Mouse (Mus musculus) hindbrain, embryonic 15.5 days (tissue): ENCODE results near the gene Cc2d1a. TPM values are rescaled to one million over a fixed set of nuclear protein-coding genes. Genes with fewer than 3 reads are reported as not detected.
A peak's percentile ranks its signal among the peaks of the same experiment; 100 is the strongest.

Experiments used
- ATAC-seq: fragments of 200-750 bp; cut with Nextera tagmentation; 2 replicates; pipeline ENCODE4 v1.8.0; 2017; ENCODE audit warnings: low read depth, moderate number of reproducible peaks, moderate TSS enrichment; ENCODE audit not compliant: low FRiP score
- H3K27ac ChIP-seq: fragments of 300-500 bp; sonication (generic); replicated peaks from 2 replicates; pipeline ENCODE4 v1.5.1; 2015; ENCODE audit warnings: mild to moderate bottlenecking, inconsistent platforms
- H3K27me3 ChIP-seq: fragments of 300-500 bp; sonication (generic); 2 replicates; pipeline ENCODE4 v1.6.1; 2015; ENCODE audit warnings: control low read depth, inconsistent platforms
- H3K36me3 ChIP-seq: fragments of 300-500 bp; sonication (generic); 2 replicates; pipeline ENCODE4 v1.6.1; 2015; ENCODE audit warnings: control low read depth, inconsistent platforms
- H3K4me1 ChIP-seq: fragments of 300-500 bp; sonication (generic); replicated peaks from 2 replicates; pipeline ENCODE4 v1.6.1; 2015; ENCODE audit warnings: control low read depth, inconsistent platforms
- H3K4me2 ChIP-seq: fragments of 300-500 bp; sonication (generic); 2 replicates; pipeline ENCODE4 v1.6.1; 2015; ENCODE audit warnings: moderate library complexity, mild to moderate bottlenecking, inconsistent platforms
- H3K4me3 ChIP-seq: fragments of 300-500 bp; sonication (generic); 2 replicates; pipeline ENCODE4 v1.5.1; 2015; ENCODE audit warnings: mild to moderate bottlenecking, inconsistent platforms
- H3K9ac ChIP-seq: fragments of 300-500 bp; sonication (generic); 2 replicates; pipeline ENCODE4 v1.6.1; 2015; ENCODE audit warnings: inconsistent platforms
- H3K9me3 ChIP-seq: fragments of 300-500 bp; sonication (generic); 2 replicates; pipeline ENCODE4 v1.6.1; 2016; ENCODE audit warnings: control low read depth, inconsistent platforms
- WGBS: fragments of 180-500 bp; shearing (Covaris S2); methylation state at CpG from one replicate; pipeline ENCODE4 v1.1.7; 2015; 5-methylcytosine and 5-hydroxymethylcytosine counted together
- polyA plus RNA-seq: library from polyadenylated mRNA; unstranded; fragments of >200 nt; fragmentation: Nextera tagmentation; extraction: Ambion mirVana; gene quantifications from 2 replicates; pipeline ENCODE4 v1.2.1, GENCODE M21; 2015

Cc2d1a gene
- polyA plus RNA-seq, 1 experiment from 2014 or later = 47.1 TPM

DNA sequence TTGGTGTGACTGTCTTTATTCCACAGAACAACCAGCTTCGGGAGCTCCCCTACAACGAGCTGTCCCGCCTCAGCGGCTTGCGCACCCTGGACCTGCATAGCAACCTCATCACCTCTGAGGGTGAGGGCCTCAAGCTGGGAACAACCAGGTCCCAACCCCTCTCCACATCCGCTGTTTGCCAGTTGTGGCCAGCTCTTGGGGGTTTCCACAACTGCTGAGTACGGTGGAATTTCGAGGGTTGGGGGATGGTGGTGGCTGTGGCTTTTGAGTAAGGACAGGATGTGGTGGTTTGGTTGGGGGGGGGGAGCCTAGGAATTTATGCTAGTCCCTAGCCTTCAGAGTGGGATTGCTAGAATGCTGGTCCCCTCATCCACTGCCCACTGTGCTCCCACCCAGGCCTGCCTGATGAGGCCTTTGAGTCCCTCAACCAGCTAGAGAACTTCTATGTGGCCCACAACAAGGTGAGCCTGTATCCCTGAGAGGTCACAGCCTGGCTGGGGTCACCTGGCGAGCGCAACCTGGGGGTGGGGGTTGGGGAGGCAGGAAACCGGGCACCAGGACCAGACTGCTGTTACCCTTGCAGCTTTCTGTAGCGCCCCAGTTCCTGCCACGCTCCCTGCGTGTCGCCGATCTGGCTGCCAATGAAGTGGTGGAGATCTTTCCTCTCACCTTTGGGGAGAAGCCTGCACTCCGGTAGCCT, 20.4 kb downstream of the Cc2d1a start:
- Histone ChIP-seq H3K36me3 (peaks cover 7% of the 10 kb centered on the region), H3K4me2 (no peak overlapping the region), H3K9ac (no peak overlapping the region), H3K4me3 (no peak overlapping the region), H3K27me3 (no peaks in the 10 kb centered on the region), H3K4me1 (no peaks in the 10 kb centered on the region; the same call in 1 of the 2 replicates), H3K9me3 (no peaks in the 10 kb centered on the region), H3K27ac (no peak overlapping the region)
- WGBS = 75% methylated on average over 17 of the region's 17 CpGs
- ATAC-seq = no peak

DNA sequence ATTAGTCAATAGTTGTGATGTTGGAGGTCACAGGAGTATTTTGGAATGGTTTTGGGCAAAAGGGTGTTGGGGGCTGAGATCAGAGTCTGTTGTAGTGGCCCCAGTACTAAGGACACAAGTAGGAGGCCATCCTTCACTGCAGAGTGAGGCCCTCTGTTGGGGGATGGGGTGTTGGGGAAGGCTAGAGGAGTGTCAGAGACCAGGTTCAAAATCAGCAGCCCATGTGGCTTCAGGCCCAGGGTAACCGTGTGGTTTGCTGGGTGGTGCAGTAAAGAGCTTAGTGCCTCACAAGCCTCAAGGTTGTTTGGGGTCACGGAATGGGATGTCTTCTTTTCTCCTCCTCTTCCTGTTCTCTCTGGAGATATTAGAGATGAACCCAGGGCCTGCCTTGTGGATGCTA, 21.0 kb downstream of the Cc2d1a start:
- H3K9ac ChIP-seq = no peak overlapping the region
- WGBS = 79% methylated on average over 2 of the region's 2 CpGs
- no peak overlapping the region for H3K4me3 ChIP-seq
- no peak overlapping the region for H3K4me2 ChIP-seq
- H3K4me1 ChIP-seq = no peaks in the 10 kb centered on the region; the same call in 1 of the 2 replicates
- H3K36me3 ChIP-seq = 0 out of 2 replicates have a peak, but pooled peaks cover 1% of the 10 kb centered on the region
- H3K27ac ChIP-seq = no peak overlapping the region
- no peak for ATAC-seq
- no peaks in the 10 kb centered on the region for H3K9me3 ChIP-seq
- no peaks in the 10 kb centered on the region for H3K27me3 ChIP-seq

DNA sequence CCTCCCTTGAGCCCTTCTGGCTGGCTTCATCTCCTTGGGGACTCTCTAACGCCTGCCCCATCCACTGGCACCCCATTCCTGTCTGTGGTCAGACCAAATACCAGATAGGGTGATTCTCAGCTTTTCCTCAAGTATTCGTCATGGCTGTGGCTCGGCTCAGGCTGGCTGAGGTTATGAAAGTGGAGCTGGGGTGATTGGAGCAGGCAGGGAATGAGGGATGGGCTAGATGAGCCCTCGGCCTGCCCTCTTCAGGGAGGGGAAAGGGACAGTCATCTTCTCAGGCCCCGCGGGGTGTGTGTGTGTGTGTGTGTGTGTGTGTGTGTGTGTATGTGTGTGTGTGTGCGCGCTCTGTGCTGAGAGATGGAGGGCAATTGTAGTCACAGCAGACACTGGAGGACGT, 22.1 kb downstream of the Cc2d1a start, which contains the start of gene Podnl1:
Podnl1 (plus strand) TSS at position 334 of the 400 bp plus-strand sequence.
- Histone ChIP-seq H3K4me1 (no peaks in the 10 kb centered on the region; the same call in 1 of the 2 replicates), H3K4me3 (no peak within 1 kb of the TSS), H3K27ac (no peak within 1 kb of the TSS), H3K36me3 (no peaks in the 10 kb centered on the region), H3K4me2 (no peak within 1 kb of the TSS), H3K27me3 (no peaks in the 10 kb centered on the region), H3K9me3 (no peaks in the 10 kb centered on the region), H3K9ac (no peak within 1 kb of the TSS)
- peak; percentile 28; the same call in 1 of the 2 replicates for ATAC-seq
- WGBS = 59% methylated on average over 8 of the region's 9 CpGs

DNA sequence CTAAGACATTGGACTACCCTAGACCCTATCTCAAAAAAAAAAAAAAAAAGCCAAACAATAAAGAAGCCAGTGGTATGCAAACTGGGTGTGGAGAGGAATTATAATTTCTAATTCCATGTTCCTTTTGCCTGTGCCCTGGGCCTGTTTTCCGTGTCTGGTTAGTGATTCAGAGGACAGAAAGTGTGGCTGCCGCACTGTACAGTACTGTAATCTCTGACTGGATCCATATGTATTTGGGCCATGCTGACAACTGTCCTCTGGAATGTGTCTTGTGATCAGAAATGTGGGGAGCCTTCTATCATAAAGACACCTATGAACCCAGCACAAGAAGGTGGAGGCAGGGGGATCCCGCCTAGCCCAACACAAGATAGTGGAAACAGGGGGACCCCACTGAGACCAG, 25.6 kb downstream of the Cc2d1a start:
- no peaks in the 10 kb centered on the region for H3K27me3 ChIP-seq
- no peak overlapping the region for H3K4me3 ChIP-seq
- H3K4me1 ChIP-seq = no peaks in the 10 kb centered on the region
- no peaks in the 10 kb centered on the region for H3K9me3 ChIP-seq
- no peak overlapping the region for H3K9ac ChIP-seq
- WGBS = 84% methylated on average over 3 of the region's 3 CpGs
- H3K27ac ChIP-seq = no peak overlapping the region
- no peak overlapping the region for H3K4me2 ChIP-seq
- ATAC-seq = no peak
- no peaks in the 10 kb centered on the region for H3K36me3 ChIP-seq

DNA sequence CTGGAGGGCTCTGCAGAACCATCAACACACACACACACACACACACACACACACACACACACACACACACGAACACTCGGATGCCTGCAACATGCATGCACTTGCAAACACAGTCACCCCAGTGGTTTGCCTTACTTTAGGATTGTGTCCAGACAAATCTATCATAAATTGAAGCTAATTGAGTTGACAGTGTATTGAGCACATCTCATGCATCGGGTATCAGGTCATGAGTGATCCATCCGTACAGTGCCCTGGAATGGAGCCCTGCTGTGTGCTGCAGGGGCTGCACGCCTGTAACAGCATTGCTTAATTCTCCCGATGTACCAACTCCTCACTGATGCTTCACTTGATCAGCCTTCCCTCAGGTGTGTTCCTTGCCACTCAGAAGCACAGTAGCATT, 32.1 kb downstream of the Cc2d1a start:
- 82% methylated on average over 6 of the region's 6 CpGs for WGBS
- H3K4me1 ChIP-seq = no peaks in the 10 kb centered on the region
- no peak for ATAC-seq
- H3K4me3 ChIP-seq = no peak overlapping the region
- H3K9me3 ChIP-seq = no peaks in the 10 kb centered on the region
- H3K27me3 ChIP-seq = no peaks in the 10 kb centered on the region
- H3K36me3 ChIP-seq = no peaks in the 10 kb centered on the region
- no peak overlapping the region for H3K4me2 ChIP-seq
- H3K9ac ChIP-seq = no peak overlapping the region
- no peak overlapping the region for H3K27ac ChIP-seq

DNA sequence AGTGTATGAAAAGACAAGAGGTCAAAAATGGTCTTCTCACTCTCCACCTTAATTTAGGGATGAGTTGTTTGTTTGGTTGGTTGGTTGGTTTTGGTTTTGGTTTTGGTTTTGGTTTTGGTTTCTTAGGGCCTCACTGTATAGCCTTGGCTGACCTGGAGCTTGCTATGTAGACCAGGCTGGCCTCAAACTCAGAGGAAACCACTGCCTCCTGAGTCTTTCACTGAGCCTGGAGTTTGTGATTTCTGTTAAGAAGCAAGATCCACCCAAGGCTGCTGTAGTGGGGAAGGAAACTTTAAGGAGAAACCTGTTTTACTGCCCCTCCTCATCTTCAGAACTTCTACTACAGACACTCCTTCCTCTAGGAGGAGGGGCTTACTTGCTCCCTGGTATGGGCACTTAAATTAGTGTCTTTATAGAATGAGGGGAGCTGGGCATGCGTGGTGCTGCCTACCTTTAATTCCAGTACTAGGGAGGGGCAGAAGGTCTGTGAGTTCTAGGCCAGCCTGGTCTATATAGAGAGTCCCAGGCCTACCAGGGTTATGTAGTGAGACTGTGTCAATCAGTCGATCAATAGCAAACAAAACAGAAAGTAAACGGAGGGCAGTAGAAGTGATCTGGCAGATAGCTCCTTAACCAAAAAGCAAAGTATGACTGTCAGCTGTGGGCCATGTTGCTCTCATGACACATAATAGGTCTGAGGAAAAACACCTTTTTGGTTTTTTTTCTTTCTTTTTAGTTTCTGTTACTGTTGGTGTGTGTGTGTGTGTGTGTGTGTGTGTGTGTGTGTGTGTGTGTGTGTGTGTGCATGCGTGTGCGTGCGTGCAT, 41.3 kb downstream of the Cc2d1a start:
- no peaks in the 10 kb centered on the region for H3K9me3 ChIP-seq
- H3K4me1 ChIP-seq = peaks cover 35% of the 10 kb centered on the region
- no peaks in the 10 kb centered on the region for H3K36me3 ChIP-seq
- H3K27me3 ChIP-seq = no peaks in the 10 kb centered on the region
- no peak overlapping the region for H3K4me3 ChIP-seq
- no peak overlapping the region for H3K4me2 ChIP-seq
- 97% methylated on average over 6 of the region's 6 CpGs for WGBS
- ATAC-seq = no peak
- no peak overlapping the region for H3K27ac ChIP-seq
- H3K9ac ChIP-seq = no peak overlapping the region

GRCm38 (mm10) chr8:84105676-84106075, 42.1 kb downstream of the Cc2d1a start:
- no peaks in the 10 kb centered on the region for H3K9me3 ChIP-seq
- no peak for ATAC-seq
- H3K27ac ChIP-seq = peak overlapping the region; percentile 84
- H3K36me3 ChIP-seq = no peaks in the 10 kb centered on the region
- H3K9ac ChIP-seq = peak overlapping the region; percentile 38; the same call in 1 of the 2 replicates
- WGBS = 75% methylated on average over 2 of the region's 2 CpGs
- peak overlapping the region; percentile 58 for H3K4me2 ChIP-seq
- no peak overlapping the region for H3K4me3 ChIP-seq
- peaks cover 39% of the 10 kb centered on the region for H3K4me1 ChIP-seq
- H3K27me3 ChIP-seq = no peaks in the 10 kb centered on the region

- H3K4me1 ChIP-seq = peaks cover 39% of the 10 kb centered on the region
- 6% methylated on average over 42 of the region's 42 CpGs for WGBS
- no peaks in the 10 kb centered on the region for H3K36me3 ChIP-seq
- H3K27me3 ChIP-seq = no peaks in the 10 kb centered on the region
- H3K4me3 ChIP-seq = peak within 1 kb of the TSS; percentile 53
- H3K9me3 ChIP-seq = no peaks in the 10 kb centered on the region
- peak; percentile 97 for ATAC-seq
- peak within 1 kb of the TSS; percentile 93 for H3K27ac ChIP-seq
- peak within 1 kb of the TSS; percentile 70 for H3K4me2 ChIP-seq
- H3K9ac ChIP-seq = peak within 1 kb of the TSS; percentile 60
Measured at GRCm38 (mm10) chr8:84104697-84105609, 42.8 kb downstream of the Cc2d1a start, which contains the start of gene Dcaf15. Gene Dcaf15, minus strand, starts transcription at chr8:84104768.

GRCm38 (mm10) chr8:84104221-84104620, 43.5 kb downstream of the Cc2d1a start:
- Histone ChIP-seq H3K4me1 (peaks cover 39% of the 10 kb centered on the region), H3K27ac (peak overlapping the region; percentile 93), H3K4me2 (peak overlapping the region; percentile 70), H3K9me3 (no peaks in the 10 kb centered on the region), H3K9ac (peak overlapping the region; percentile 60), H3K4me3 (peak overlapping the region; percentile 53), H3K27me3 (no peaks in the 10 kb centered on the region), H3K36me3 (0 out of 2 replicates have a peak, but pooled peaks cover 2% of the 10 kb centered on the region)
- ATAC-seq = peak; percentile 80
- 0% methylated on average over 22 of the region's 29 CpGs for WGBS

DNA sequence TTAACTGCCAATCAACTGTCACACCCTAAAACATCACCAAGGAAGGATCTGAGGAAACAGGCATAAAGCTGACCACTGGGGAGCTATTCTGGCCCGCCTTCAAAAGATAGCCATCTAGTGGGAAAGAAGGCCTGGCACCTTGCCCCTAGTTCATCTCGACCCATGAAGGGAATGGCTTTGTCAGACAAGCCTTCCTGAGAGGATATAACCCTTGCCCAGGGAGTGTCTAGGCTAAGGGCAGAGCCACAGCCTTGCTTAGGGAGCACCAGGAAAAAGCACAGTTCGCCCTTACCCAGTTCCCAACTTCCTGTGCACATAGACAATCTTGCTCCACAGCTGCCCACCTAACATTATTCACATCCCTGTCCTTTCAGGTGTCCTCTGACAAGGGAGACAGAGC, 44.1 kb downstream of the Cc2d1a start:
- H3K27me3 ChIP-seq = no peaks in the 10 kb centered on the region
- no peaks in the 10 kb centered on the region for H3K9me3 ChIP-seq
- peak overlapping the region; percentile 93 for H3K27ac ChIP-seq
- H3K4me2 ChIP-seq = peak overlapping the region; percentile 70
- WGBS = 41% methylated on average over 3 of the region's 3 CpGs
- H3K9ac ChIP-seq = peak overlapping the region; percentile 60
- 0 out of 2 replicates have a peak, but pooled peaks cover 7% of the 10 kb centered on the region for H3K36me3 ChIP-seq
- no peak for ATAC-seq
- H3K4me1 ChIP-seq = peaks cover 39% of the 10 kb centered on the region
- H3K4me3 ChIP-seq = peak overlapping the region; percentile 53

DNA sequence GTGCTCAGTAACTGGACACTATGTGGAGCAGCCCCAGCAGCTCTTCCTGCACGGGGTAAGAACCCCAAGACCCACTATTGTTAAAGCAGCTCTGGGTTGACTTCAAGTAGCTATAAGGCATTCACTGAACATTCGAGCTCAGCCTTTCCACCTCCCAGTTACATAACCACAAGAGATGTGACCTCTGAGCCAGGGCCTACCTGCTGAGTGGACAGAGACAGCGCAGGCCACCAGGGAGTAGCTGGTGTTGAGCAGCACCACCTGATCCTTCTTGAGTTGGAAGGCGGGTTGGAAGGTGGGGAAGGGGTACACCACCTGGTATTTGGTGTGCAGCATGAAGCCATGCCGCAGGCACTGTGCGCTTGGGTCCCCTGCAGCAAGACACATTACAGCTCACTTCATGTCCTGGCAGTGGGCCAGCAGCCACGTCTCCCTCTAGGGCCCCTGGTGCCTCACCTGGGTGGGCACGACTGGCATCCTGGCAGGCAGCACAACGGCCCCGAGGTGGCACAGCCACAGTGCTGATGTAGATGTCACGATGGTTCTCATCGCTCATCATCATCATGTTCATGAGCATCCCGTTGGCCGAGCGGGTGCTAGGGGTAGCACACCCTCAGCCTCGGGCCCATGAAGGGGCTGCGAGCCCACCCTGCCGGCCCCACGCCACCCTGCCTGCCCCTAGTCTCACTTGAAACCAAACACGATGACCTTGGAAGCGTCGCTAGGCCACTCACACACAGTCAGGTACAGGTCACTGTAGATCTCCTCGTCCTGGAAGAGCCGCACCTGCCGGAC, 46.1 kb downstream of the Cc2d1a start:
- H3K9ac ChIP-seq = no peak overlapping the region
- H3K36me3 ChIP-seq = peaks cover 23% of the 10 kb centered on the region

More for the DNA sequence above, 46.1 kb downstream of the Cc2d1a start:
- Histone ChIP-seq H3K4me1 (peaks cover 39% of the 10 kb centered on the region), H3K9me3 (no peaks in the 10 kb centered on the region), H3K4me2 (no peak overlapping the region), H3K27ac (no peak overlapping the region), H3K27me3 (no peaks in the 10 kb centered on the region), H3K4me3 (no peak overlapping the region)
- 92% methylated on average over 25 of the region's 25 CpGs for WGBS
- ATAC-seq = no peak
